Mouse (Mus musculus) kidney, postnatal 0 days (tissue): Measurements from ENCODE around the gene Car14. TPM values are rescaled to one million over a fixed set of nuclear protein-coding genes. Genes with fewer than 3 reads are reported as not detected.
A peak's percentile ranks its signal among the peaks of the same experiment; 100 is the strongest.

Experiments
- ATAC-seq: fragments of 200-750 bp; cut with Nextera tagmentation; replicated peaks from 2 replicates; pipeline ENCODE4 v1.8.0; 2017; ENCODE audit warnings: low read depth, moderate number of reproducible peaks, moderate TSS enrichment, moderate library complexity; ENCODE audit not compliant: low FRiP score
- DNase-seq: peaks from one replicate; pipeline ENCODE4 v3.0.0-alpha.2; 2016; ENCODE audit warnings: low spot score
- H3K27ac ChIP-seq: fragments of 300-500 bp; sonication (generic); 2 replicates; pipeline ENCODE4 v1.5.1; 2014; ENCODE audit warnings: mild to moderate bottlenecking
- H3K27me3 ChIP-seq: fragments of 300-500 bp; sonication (generic); 2 replicates; pipeline ENCODE4 v1.6.1; 2014; ENCODE audit warnings: low read length, mixed read lengths; ENCODE audit not compliant: insufficient read depth
- H3K36me3 ChIP-seq: fragments of 300-500 bp; sonication (generic); 2 replicates; pipeline ENCODE4 v1.6.1; 2014; ENCODE audit warnings: low read length, mixed read lengths; ENCODE audit not compliant: insufficient read depth
- H3K4me1 ChIP-seq: fragments of 300-500 bp; sonication (generic); replicated peaks from 2 replicates; pipeline ENCODE4 v1.6.1; 2014; ENCODE audit warnings: antibody characterized with exemption, low read length, mixed read lengths; ENCODE audit not compliant: insufficient read depth
- H3K4me2 ChIP-seq: fragments of 300-500 bp; sonication (generic); 2 replicates; pipeline ENCODE4 v1.6.1; 2014; ENCODE audit warnings: mild to moderate bottlenecking, low read length, moderate library complexity, mixed read lengths
- H3K4me3 ChIP-seq: fragments of 300-500 bp; sonication (generic); replicated peaks from 2 replicates; pipeline ENCODE4 v1.5.1; 2014; ENCODE audit warnings: low read depth, low read length
- H3K9ac ChIP-seq: fragments of 300-500 bp; sonication (generic); 2 replicates; pipeline ENCODE4 v1.6.1; 2014; ENCODE audit warnings: low read depth, low read length
- H3K9me3 ChIP-seq: fragments of 300-500 bp; sonication (generic); replicated peaks from 2 replicates; pipeline ENCODE4 v1.6.1; 2016; ENCODE audit warnings: low read length, inconsistent platforms, mixed read lengths
- CTCF ChIP-seq: IDR thresholded peaks from 2 replicates; pipeline ENCODE4 v1.5.1; 2016; ENCODE audit warnings: antibody characterized with exemption, low read depth, mild to moderate bottlenecking, moderate library complexity
- WGBS: fragments of 180-500 bp; shearing (Covaris S2); extraction: QIAGEN DNeasy Blood & Tissue Kit; methylation state at CpG from one replicate; pipeline ENCODE4 v1.1.7; 2014; 5-methylcytosine and 5-hydroxymethylcytosine counted together
- polyA plus RNA-seq: library from polyadenylated mRNA; unstranded; fragments of >200 nt; fragmentation: Nextera tagmentation; extraction: Ambion mirVana; gene quantifications from 2 replicates; pipeline ENCODE4 v1.2.1, GENCODE M21; 2015

Gene Car14
- polyA plus RNA-seq, 1 experiment from 2014 or later = 12.9 TPM

GRCm38 (mm10) chr3:95945731-95946240 is 41.3 kb upstream of the Car14 start:
- Histone ChIP-seq H3K27me3 (no peaks in the 10 kb centered on the region), H3K9ac (no peak overlapping the region), H3K9me3 (no peaks in the 10 kb centered on the region), H3K27ac (no peak overlapping the region), H3K4me1 (no peaks in the 10 kb centered on the region), H3K4me3 (no peak overlapping the region), H3K36me3 (peaks cover 23% of the 10 kb centered on the region), H3K4me2 (no peak overlapping the region)
- TF ChIP-seq CTCF = no peak
- 90% methylated on average over 14 of the region's 14 CpGs for WGBS
- DNase-seq (no peak), ATAC-seq (no peak)

GRCm38 (mm10) chr3:95944742-95945141 is 40.3 kb upstream of the Car14 start:
- ATAC-seq (no peak), DNase-seq (no peak)
- no peak for TF ChIP-seq CTCF
- no peak overlapping the region for H3K27ac ChIP-seq
- H3K4me2 ChIP-seq = no peak overlapping the region
- H3K9me3 ChIP-seq = no peaks in the 10 kb centered on the region
- no peaks in the 10 kb centered on the region for H3K27me3 ChIP-seq
- H3K36me3 ChIP-seq = peaks cover 29% of the 10 kb centered on the region
- H3K4me1 ChIP-seq = no peaks in the 10 kb centered on the region
- no peak overlapping the region for H3K9ac ChIP-seq
- 86% methylated on average over 8 of the region's 8 CpGs for WGBS
- H3K4me3 ChIP-seq = no peak overlapping the region

GRCm38 (mm10) chr3:95943226-95943625 is 38.7 kb upstream of the Car14 start:
- no peak overlapping the region for H3K4me3 ChIP-seq
- WGBS = 96% methylated on average over 7 of the region's 7 CpGs
- no peak for TF ChIP-seq CTCF
- H3K27ac ChIP-seq = no peak overlapping the region; the same call in 1 of the 2 replicates
- peaks cover 39% of the 10 kb centered on the region for H3K36me3 ChIP-seq
- no peaks in the 10 kb centered on the region for H3K27me3 ChIP-seq
- DNase-seq (no peak), ATAC-seq (no peak)
- no peak overlapping the region for H3K9ac ChIP-seq
- H3K4me2 ChIP-seq = no peak overlapping the region
- no peaks in the 10 kb centered on the region for H3K9me3 ChIP-seq
- no peaks in the 10 kb centered on the region for H3K4me1 ChIP-seq

- Histone ChIP-seq H3K36me3 (peaks cover 43% of the 10 kb centered on the region), H3K4me2 (no peak overlapping the region), H3K9me3 (no peaks in the 10 kb centered on the region), H3K27me3 (no peaks in the 10 kb centered on the region), H3K4me3 (no peak overlapping the region), H3K4me1 (no peaks in the 10 kb centered on the region), H3K9ac (no peak overlapping the region), H3K27ac (0 out of 2 replicates have a peak overlapping the region, but pooled peaks have one; percentile 19)
- 72% methylated on average over 6 of the region's 6 CpGs for WGBS
- DNase-seq (no peak), ATAC-seq (peak; percentile 94)
- TF ChIP-seq CTCF = no peak
These were observed 38.3 kb upstream of the Car14 start for GRCm38 (mm10) chr3:95942749-95943148.

- ATAC-seq (no peak), DNase-seq (peak; percentile 18)
- WGBS = 96% methylated on average over 15 of the region's 15 CpGs
- Histone ChIP-seq H3K27ac (no peak overlapping the region), H3K4me2 (no peak overlapping the region), H3K27me3 (no peaks in the 10 kb centered on the region), H3K4me3 (no peak overlapping the region), H3K9ac (no peak overlapping the region), H3K36me3 (peaks cover 51% of the 10 kb centered on the region), H3K9me3 (no peaks in the 10 kb centered on the region), H3K4me1 (no peaks in the 10 kb centered on the region)
- peak; percentile 56; the same call in 1 of the 2 replicates for TF ChIP-seq CTCF
These were observed 34.3 kb upstream of the Car14 start for GRCm38 (mm10) chr3:95938835-95939234.

GRCm38 (mm10) chr3:95938217-95938616 is 33.7 kb upstream of the Car14 start:
- WGBS = 97% methylated on average over 8 of the region's 8 CpGs
- no peak overlapping the region for H3K27ac ChIP-seq
- ATAC-seq = no peak
- peaks cover 52% of the 10 kb centered on the region for H3K36me3 ChIP-seq
- no peak for TF ChIP-seq CTCF
- no peak overlapping the region for H3K9ac ChIP-seq
- H3K9me3 ChIP-seq = no peaks in the 10 kb centered on the region
- H3K27me3 ChIP-seq = no peaks in the 10 kb centered on the region
- DNase-seq = no peak
- H3K4me3 ChIP-seq = no peak overlapping the region
- H3K4me1 ChIP-seq = no peaks in the 10 kb centered on the region
- H3K4me2 ChIP-seq = no peak overlapping the region

GRCm38 (mm10) chr3:95934448-95934847 is 30.0 kb upstream of the Car14 start:
- 100% methylated on average over 1 of the region's 1 CpGs for WGBS
- DNase-seq (no peak), ATAC-seq (no peak)
- Histone ChIP-seq H3K4me3 (no peak overlapping the region), H3K27me3 (no peaks in the 10 kb centered on the region), H3K9me3 (no peaks in the 10 kb centered on the region), H3K36me3 (peaks cover 41% of the 10 kb centered on the region), H3K27ac (no peak overlapping the region), H3K9ac (no peak overlapping the region), H3K4me1 (peaks cover 4% of the 10 kb centered on the region; the same call in 1 of the 2 replicates), H3K4me2 (no peak overlapping the region)
- TF ChIP-seq CTCF = no peak
